Mouse (Mus musculus): ENCODE measurements around the gene Cadps2. TPM values are rescaled to one million over a fixed set of nuclear protein-coding genes. Genes with fewer than 3 reads are reported as not detected.
A peak's percentile ranks its signal among the peaks of the same experiment; 100 is the strongest.

Gene Cadps2
- polyA plus RNA-seq, 1 experiment from 2014 or later: 1.3 TPM

GRCm38 (mm10) chr6:23410256-23411049 is 428.8 kb downstream of the Cadps2 start:
- no peaks in the 10 kb centered on the region for H3K36me3 ChIP-seq (ENCODE audit: control insufficient read depth, insufficient read depth, low read length)
- no peak overlapping the region for H3K4me3 ChIP-seq (ENCODE audit: control insufficient read depth in 1 of 2, insufficient read depth in 1 of 2, low read depth in 1 of 2, low read length in 2 of 2)
- WGBS: 7% methylated on average over 12 of the region's 12 CpGs
- no peak overlapping the region for H3K27ac ChIP-seq (replicated peaks in 1 of 2; ENCODE audit: control insufficient read depth in 1 of 2, insufficient read depth in 1 of 2, low read depth in 2 of 2, low read length in 2 of 2)
- no peaks in the 10 kb centered on the region for H3K9me3 ChIP-seq (ENCODE audit: control insufficient read depth, low read length)
- no peak for ATAC-seq (ENCODE audit: insufficient number of reproducible peaks, insufficient read depth, low FRiP score, low read depth)
- peak overlapping the region; percentile 29 for H3K4me2 ChIP-seq (ENCODE audit: low read length)
- H3K4me1 ChIP-seq (ENCODE audit: control insufficient read depth in 2 of 2, insufficient read depth in 2 of 2, low read length in 2 of 2): no peaks in the 10 kb centered on the region
- H3K27me3 ChIP-seq (ENCODE audit: control insufficient read depth, insufficient read depth, low read length): no peaks in the 10 kb centered on the region
- no peak overlapping the region for H3K9ac ChIP-seq (ENCODE audit: low read length)

- Histone ChIP-seq H3K4me2 (ENCODE audit: low read length) (no peak overlapping the region), H3K9me3 (ENCODE audit: control insufficient read depth, low read length) (no peaks in the 10 kb centered on the region), H3K27me3 (ENCODE audit: control insufficient read depth, insufficient read depth, low read length) (no peaks in the 10 kb centered on the region), H3K4me1 (ENCODE audit: control insufficient read depth in 2 of 2, insufficient read depth in 2 of 2, low read length in 2 of 2) (no peaks in the 10 kb centered on the region), H3K9ac (ENCODE audit: low read length) (no peak overlapping the region), H3K36me3 (ENCODE audit: control insufficient read depth, insufficient read depth, low read length) (no peaks in the 10 kb centered on the region), H3K4me3 (ENCODE audit: control insufficient read depth in 1 of 2, insufficient read depth in 1 of 2, low read depth in 1 of 2, low read length in 2 of 2) (no peak overlapping the region), H3K27ac (replicated peaks in 1 of 2; ENCODE audit: control insufficient read depth in 1 of 2, insufficient read depth in 1 of 2, low read depth in 2 of 2, low read length in 2 of 2) (no peak overlapping the region)
- no peak for ATAC-seq (ENCODE audit: insufficient number of reproducible peaks, insufficient read depth, low FRiP score, low read depth)
- WGBS: 84% methylated on average over 2 of the region's 2 CpGs
Observed at GRCm38 (mm10) chr6:23394131-23394530, 445.1 kb downstream of the Cadps2 start.

GRCm38 (mm10) chr6:23392711-23393110 is 446.5 kb downstream of the Cadps2 start:
- Histone ChIP-seq H3K27me3 (ENCODE audit: control insufficient read depth, insufficient read depth, low read length) (no peaks in the 10 kb centered on the region), H3K9me3 (ENCODE audit: control insufficient read depth, low read length) (no peaks in the 10 kb centered on the region), H3K9ac (ENCODE audit: low read length) (no peak overlapping the region), H3K4me1 (ENCODE audit: control insufficient read depth in 2 of 2, insufficient read depth in 2 of 2, low read length in 2 of 2) (no peaks in the 10 kb centered on the region), H3K4me3 (ENCODE audit: control insufficient read depth in 1 of 2, insufficient read depth in 1 of 2, low read depth in 1 of 2, low read length in 2 of 2) (no peak overlapping the region), H3K4me2 (ENCODE audit: low read length) (no peak overlapping the region), H3K36me3 (ENCODE audit: control insufficient read depth, insufficient read depth, low read length) (no peaks in the 10 kb centered on the region), H3K27ac (replicated peaks in 1 of 2; ENCODE audit: control insufficient read depth in 1 of 2, insufficient read depth in 1 of 2, low read depth in 2 of 2, low read length in 2 of 2) (no peak overlapping the region)
- WGBS: 82% methylated on average over 4 of the region's 4 CpGs
- no peak for ATAC-seq (ENCODE audit: insufficient number of reproducible peaks, insufficient read depth, low FRiP score, low read depth)

GRCm38 (mm10) chr6:23386711-23387110 is 452.5 kb downstream of the Cadps2 start:
- ATAC-seq (ENCODE audit: insufficient number of reproducible peaks, insufficient read depth, low FRiP score, low read depth): no peak
- no peaks in the 10 kb centered on the region for H3K4me1 ChIP-seq (ENCODE audit: control insufficient read depth in 2 of 2, insufficient read depth in 2 of 2, low read length in 2 of 2)
- WGBS: 43% methylated on average over 5 of the region's 5 CpGs

GRCm38 (mm10) chr6:23383004-23383347 is 456.2 kb downstream of the Cadps2 start:
- no peak overlapping the region for H3K27ac ChIP-seq (replicated peaks in 1 of 2; ENCODE audit: control insufficient read depth in 1 of 2, insufficient read depth in 1 of 2, low read depth in 2 of 2, low read length in 2 of 2)
- no peak overlapping the region for H3K9ac ChIP-seq (ENCODE audit: low read length)
- no peaks in the 10 kb centered on the region for H3K36me3 ChIP-seq (ENCODE audit: control insufficient read depth, insufficient read depth, low read length)
- no peak for ATAC-seq (ENCODE audit: insufficient number of reproducible peaks, insufficient read depth, low FRiP score, low read depth)
- no peaks in the 10 kb centered on the region for H3K9me3 ChIP-seq (ENCODE audit: control insufficient read depth, low read length)
- no peaks in the 10 kb centered on the region for H3K4me1 ChIP-seq (ENCODE audit: control insufficient read depth in 2 of 2, insufficient read depth in 2 of 2, low read length in 2 of 2)
- WGBS: 19% methylated on average over 1 of the region's 1 CpGs
- H3K27me3 ChIP-seq (ENCODE audit: control insufficient read depth, insufficient read depth, low read length): no peaks in the 10 kb centered on the region
- no peak overlapping the region for H3K4me3 ChIP-seq (ENCODE audit: control insufficient read depth in 1 of 2, insufficient read depth in 1 of 2, low read depth in 1 of 2, low read length in 2 of 2)
- H3K4me2 ChIP-seq (ENCODE audit: low read length): no peak overlapping the region

More at GRCm38 (mm10) chr6:23386711-23387110, 452.5 kb downstream of the Cadps2 start:
- H3K9ac ChIP-seq (ENCODE audit: low read length): no peak overlapping the region
- no peaks in the 10 kb centered on the region for H3K36me3 ChIP-seq (ENCODE audit: control insufficient read depth, insufficient read depth, low read length)
- no peak overlapping the region for H3K4me2 ChIP-seq (ENCODE audit: low read length)
- H3K4me3 ChIP-seq (ENCODE audit: control insufficient read depth in 1 of 2, insufficient read depth in 1 of 2, low read depth in 1 of 2, low read length in 2 of 2): no peak overlapping the region
- no peaks in the 10 kb centered on the region for H3K27me3 ChIP-seq (ENCODE audit: control insufficient read depth, insufficient read depth, low read length)
- no peaks in the 10 kb centered on the region for H3K9me3 ChIP-seq (ENCODE audit: control insufficient read depth, low read length)
- no peak overlapping the region for H3K27ac ChIP-seq (replicated peaks in 1 of 2; ENCODE audit: control insufficient read depth in 1 of 2, insufficient read depth in 1 of 2, low read depth in 2 of 2, low read length in 2 of 2)

- H3K4me1 ChIP-seq (ENCODE audit: control insufficient read depth in 2 of 2, insufficient read depth in 2 of 2, low read length in 2 of 2): no peaks in the 10 kb centered on the region
- no peak overlapping the region for H3K27ac ChIP-seq (replicated peaks in 1 of 2; ENCODE audit: control insufficient read depth in 1 of 2, insufficient read depth in 1 of 2, low read depth in 2 of 2, low read length in 2 of 2)
- H3K9me3 ChIP-seq (ENCODE audit: control insufficient read depth, low read length): no peaks in the 10 kb centered on the region
- H3K9ac ChIP-seq (ENCODE audit: low read length): no peak overlapping the region
- 51% methylated on average over 12 of the region's 12 CpGs for WGBS
- no peaks in the 10 kb centered on the region for H3K27me3 ChIP-seq (ENCODE audit: control insufficient read depth, insufficient read depth, low read length)
- H3K4me2 ChIP-seq (ENCODE audit: low read length): no peak overlapping the region
- H3K36me3 ChIP-seq (ENCODE audit: control insufficient read depth, insufficient read depth, low read length): no peaks in the 10 kb centered on the region
- no peak overlapping the region for H3K4me3 ChIP-seq (ENCODE audit: control insufficient read depth in 1 of 2, insufficient read depth in 1 of 2, low read depth in 1 of 2, low read length in 2 of 2)
- ATAC-seq (ENCODE audit: insufficient number of reproducible peaks, insufficient read depth, low FRiP score, low read depth): no peak
Observed at GRCm38 (mm10) chr6:23382283-23383003, 456.8 kb downstream of the Cadps2 start.

- WGBS: 91% methylated on average over 7 of the region's 7 CpGs
- no peaks in the 10 kb centered on the region for H3K4me1 ChIP-seq (ENCODE audit: control insufficient read depth in 2 of 2, insufficient read depth in 2 of 2, low read length in 2 of 2)
- ATAC-seq (ENCODE audit: insufficient number of reproducible peaks, insufficient read depth, low FRiP score, low read depth): no peak
Observed at GRCm38 (mm10) chr6:23376327-23376726, 462.9 kb downstream of the Cadps2 start.

More at GRCm38 (mm10) chr6:23376327-23376726, 462.9 kb downstream of the Cadps2 start:
- Histone ChIP-seq H3K4me2 (ENCODE audit: low read length) (no peak overlapping the region), H3K27ac (replicated peaks in 1 of 2; ENCODE audit: control insufficient read depth in 1 of 2, insufficient read depth in 1 of 2, low read depth in 2 of 2, low read length in 2 of 2) (no peak overlapping the region), H3K36me3 (ENCODE audit: control insufficient read depth, insufficient read depth, low read length) (no peaks in the 10 kb centered on the region), H3K9me3 (ENCODE audit: control insufficient read depth, low read length) (no peaks in the 10 kb centered on the region), H3K4me3 (ENCODE audit: control insufficient read depth in 1 of 2, insufficient read depth in 1 of 2, low read depth in 1 of 2, low read length in 2 of 2) (no peak overlapping the region), H3K9ac (ENCODE audit: low read length) (no peak overlapping the region), H3K27me3 (ENCODE audit: control insufficient read depth, insufficient read depth, low read length) (no peaks in the 10 kb centered on the region)
